Comparison of ENCODE assay signal across 17 mouse cellular contexts in genomic region chr5:121438756-121439155, GRCm38 (mm10). TPM values are rescaled to one million over a fixed set of nuclear protein-coding genes. Genes with fewer than 3 reads are reported as not detected.
DNase-seq lines count a peak whose midpoint lies in the region; ATAC-seq and TF ChIP-seq lines count a peak whose summit lies in the region.
"Had no signal": no experiment of that assay in that cellular context is flagged by ENCODE, and none has a peak within 500 bp of the region (broad histone marks: within the 10 kb centered on the region; RNA-seq: fewer than 3 reads in every experiment).

No protein-coding gene starts in this region.

- no peak for TF ChIP-seq CTCF in ES-Bruce4 (IDR thresholded peaks at IDR 0.05; ENCODE audit: low read depth, low read length)
- no peak for TF ChIP-seq CTCF in embryonic fibroblast, embryonic 13.5 days (IDR thresholded peaks at IDR 0.05; ENCODE audit: borderline replicate concordance, insufficient read depth, low read length)

- H3K9me3 ChIP-seq in ES-Bruce4 (replicated peaks; ENCODE audit: control insufficient read depth, insufficient read depth, low read length, poor library complexity, severe bottlenecking): no peaks in the 10 kb centered on the region
- H3K9me3 ChIP-seq: hindbrain, embryonic 12.5 days; hindbrain, embryonic 15.5 days had no signal

- H3K36me3 ChIP-seq in ES-Bruce4 (ENCODE audit: control insufficient read depth, insufficient read depth, low read length, poor library complexity, severe bottlenecking): peaks cover 72% of the 10 kb centered on the region

- 0 out of 2 replicates have a peak, but pooled peaks have one; percentile 25 for TF ChIP-seq EP300 in ES-Bruce4 (IDR thresholded peaks at IDR 0.05; ENCODE audit: insufficient read depth, low read depth, low read length)

- H3K4me1 ChIP-seq in ES-Bruce4 (ENCODE audit: control insufficient read depth, insufficient read depth, low read length): no peaks in the 10 kb centered on the region
- H3K4me1 ChIP-seq in embryonic fibroblast, embryonic 13.5 days (ENCODE audit: control insufficient read depth, insufficient read depth, low read length): no peaks in the 10 kb centered on the region
- H3K4me1 ChIP-seq: hindbrain, embryonic 12.5 days; hindbrain, embryonic 15.5 days had no signal

- no peak for TF ChIP-seq POLR2A in ES-Bruce4 (IDR thresholded peaks at IDR 0.05; ENCODE audit: insufficient read depth, low read length)
- TF ChIP-seq POLR2A in embryonic fibroblast, embryonic 13.5 days (IDR thresholded peaks at IDR 0.05; ENCODE audit: low read depth, low read length): no peak

- H3K9ac ChIP-seq in ES-Bruce4 (ENCODE audit: low read depth, poor library complexity, severe bottlenecking): no peak overlapping the region
- H3K9ac ChIP-seq: forebrain, postnatal 0 days; hindbrain, embryonic 12.5 days; hindbrain, embryonic 15.5 days had no signal

- no peak for ATAC-seq in megakaryocyte, adult 5-6 weeks (ENCODE audit: poor library complexity, severe bottlenecking)
- ATAC-seq: CD4-positive, CD25-positive, alpha-beta regulatory T cell, adult 4 months; forebrain, embryonic 14.5 days; forebrain, postnatal 0 days had no signal

- peak; percentile 38 to 62 for DNase-seq in urinary bladder, adult 18-20 months (ENCODE audit: low spot score in 2 of 2)
- no peak for DNase-seq in urinary bladder, adult 2 months (ENCODE audit: low spot score)
- peak; percentile 30 for DNase-seq in R1 (ENCODE audit: low read depth, low spot score)
- no peak for DNase-seq in adrenal gland, adult (ENCODE audit: inconsistent age in 2 of 2, low spot score in 1 of 2)
- no peak for DNase-seq in adrenal gland, postnatal 4 days (ENCODE audit: low spot score in 2 of 2)
- DNase-seq: cerebellum, adult 18-20 months; cerebellum, adult 9-10 months; forebrain, postnatal 0 days; gastrocnemius, postnatal 14 days had no signal

- no peaks in the 10 kb centered on the region for H3K27me3 ChIP-seq in ES-Bruce4 (ENCODE audit: control insufficient read depth, insufficient read depth, low read length, poor library complexity, severe bottlenecking)
- H3K27me3 ChIP-seq: hindbrain, embryonic 12.5 days; hindbrain, embryonic 15.5 days had no signal

- no peak overlapping the region for H3K4me3 ChIP-seq in ES-Bruce4 (ENCODE audit: low read depth, low read length)
- H3K4me3 ChIP-seq in embryonic fibroblast, embryonic 13.5 days (ENCODE audit: insufficient read depth, low read length): no peak overlapping the region
- H3K4me3 ChIP-seq: gastrocnemius, adult 2 months; hindbrain, embryonic 12.5 days; hindbrain, embryonic 15.5 days had no signal

- peak overlapping the region; percentile 82 for H3K27ac ChIP-seq in ES-Bruce4 (ENCODE audit: insufficient read depth, low read length)
- H3K27ac ChIP-seq in embryonic fibroblast, embryonic 13.5 days (ENCODE audit: insufficient read depth, low read length): peak overlapping the region; percentile 17; the same call in 1 of the 2 replicates
- H3K27ac ChIP-seq: gastrocnemius, adult 2 months; hindbrain, embryonic 12.5 days; hindbrain, embryonic 15.5 days had no signal

RNA-seq across cellular contexts. Expression of gene Tmem116, which starts 12.9 kb away (rescaled TPM):
- polyA plus RNA-seq in urinary bladder, adult 2 months (2012; rRNA removed): 1.4 and 2.4 TPM in 2 replicates
- polyA plus RNA-seq in ES-Bruce4 (2011; ENCODE audit: insufficient read depth, insufficient read length, low read depth, missing spikeins): 3.8 and 7.8 TPM in 2 replicates
- polyA plus RNA-seq in embryonic fibroblast, embryonic 13.5 days (2011; ENCODE audit: insufficient read length, low read depth, missing spikeins): 2.0 TPM in 1 of 2 replicates, not detected in the other
- total RNA-seq in megakaryocyte, adult 5-6 weeks (2015): not detected in 2 replicates
- not detected in 2 replicates for total RNA-seq in megakaryocyte, adult 5-6 weeks (2017)
- 1 to 10 TPM; 2.9 to 5.6 TPM for total RNA-seq in adrenal gland, postnatal 4 days (2021)

RNA-seq across cellular contexts. Expression of gene Erp29, which starts 13.6 kb away (rescaled TPM):
- 96.2 and 97.4 TPM in 2 replicates for polyA plus RNA-seq in urinary bladder, adult 2 months (2012; rRNA removed)
- 79.2 and 83.7 TPM in 2 replicates for polyA plus RNA-seq in ES-Bruce4 (2011; ENCODE audit: insufficient read depth, insufficient read length, low read depth, missing spikeins)
- polyA plus RNA-seq in embryonic fibroblast, embryonic 13.5 days (2011; ENCODE audit: insufficient read length, low read depth, missing spikeins): 135 and 136 TPM in 2 replicates
- 266 and 273 TPM in 2 replicates for total RNA-seq in megakaryocyte, adult 5-6 weeks (2015)
- 936 and 1,238 TPM in 2 replicates for total RNA-seq in megakaryocyte, adult 5-6 weeks (2017)
- 100 to 1,000 TPM; 136 to 146 TPM for total RNA-seq in adrenal gland, postnatal 4 days (2021)

RNA-seq across cellular contexts. Expression of gene Naa25, which starts 41.0 kb away (rescaled TPM):
- polyA plus RNA-seq in urinary bladder, adult 2 months (2012; rRNA removed): 15.8 and 17.2 TPM in 2 replicates
- polyA plus RNA-seq in ES-Bruce4 (2011; ENCODE audit: insufficient read depth, insufficient read length, low read depth, missing spikeins): 70.0 and 77.9 TPM in 2 replicates
- 24.6 and 34.4 TPM in 2 replicates for polyA plus RNA-seq in embryonic fibroblast, embryonic 13.5 days (2011; ENCODE audit: insufficient read length, low read depth, missing spikeins)
- total RNA-seq in megakaryocyte, adult 5-6 weeks (2015): 13.3 and 17.9 TPM in 2 replicates
- 25.6 and 32.2 TPM in 2 replicates for total RNA-seq in megakaryocyte, adult 5-6 weeks (2017)
- total RNA-seq in adrenal gland, postnatal 4 days (2021): 10 to 100 TPM; 29.9 to 31.7 TPM

RNA-seq across cellular contexts. Expression of gene Trafd1, which starts 53.3 kb away (rescaled TPM):
- 106 and 115 TPM in 2 replicates for polyA plus RNA-seq in urinary bladder, adult 2 months (2012; rRNA removed)
- 23.1 and 25.9 TPM in 2 replicates for polyA plus RNA-seq in ES-Bruce4 (2011; ENCODE audit: insufficient read depth, insufficient read length, low read depth, missing spikeins)
- 34.5 and 36.1 TPM in 2 replicates for polyA plus RNA-seq in embryonic fibroblast, embryonic 13.5 days (2011; ENCODE audit: insufficient read length, low read depth, missing spikeins)
- total RNA-seq in megakaryocyte, adult 5-6 weeks (2015): 77.9 and 78.1 TPM in 2 replicates
- total RNA-seq in megakaryocyte, adult 5-6 weeks (2017): 92.5 and 94.1 TPM in 2 replicates
- total RNA-seq in adrenal gland, postnatal 4 days (2021): 10 to 100 TPM; 58.7 to 77.7 TPM

Comparison
In these comparisons a context has a peak if more than half of its experiments do, and no peak if none do; other contexts are left out.
1. DNase-seq: peak in urinary bladder, adult 18-20 months (2 of 2) and R1 (single experiment); none in urinary bladder, adult 2 months (single experiment), adrenal gland, adult (0 of 2) and adrenal gland, postnatal 4 days (0 of 2).